Mouse (Mus musculus) lung, postnatal 0 days (tissue): ENCODE measurements at regions not wholly inside any gene's neighbourhood (a gene's known extent, or its start where the extent isn't known, plus 50 kb on each side); places are given as distances from the start of the nearest gene placed in this dataset.
A peak's percentile ranks its signal among the peaks of the same experiment; 100 is the strongest.
"Not testable (repeated sequence)": the region's sequence is repeated elsewhere in the genome, so short reads cannot be mapped to it uniquely, and the experiment has no call there.

ENCODE experiments used
- ATAC-seq: fragments of 200-750 bp; cut with Nextera tagmentation; 2 replicates; pipeline ENCODE4 v1.8.0; 2017; ENCODE audit warnings: moderate library complexity
- DNase-seq: peaks from one replicate; pipeline ENCODE4 v3.0.0-alpha.2; 2016; ENCODE audit warnings: low spot score
- H3K27ac ChIP-seq: fragments of 300-500 bp; sonication (generic); 2 replicates; pipeline ENCODE4 v1.5.1; 2014; ENCODE audit warnings: antibody characterized with exemption, mild to moderate bottlenecking, low read length, mixed read lengths
- H3K27me3 ChIP-seq: fragments of 300-500 bp; sonication (generic); replicated peaks from 2 replicates; pipeline ENCODE4 v1.6.1; 2014; ENCODE audit warnings: low read length, mixed read lengths; ENCODE audit not compliant: insufficient read depth
- H3K36me3 ChIP-seq: fragments of 300-500 bp; sonication (generic); 2 replicates; pipeline ENCODE4 v1.6.1; 2014; ENCODE audit warnings: low read length, mixed read lengths; ENCODE audit not compliant: insufficient read depth
- H3K4me1 ChIP-seq: fragments of 300-500 bp; sonication (generic); 2 replicates; pipeline ENCODE4 v1.6.1; 2014; ENCODE audit warnings: antibody characterized with exemption, low read depth, low read length, mixed read lengths; ENCODE audit not compliant: insufficient read depth
- H3K4me2 ChIP-seq: fragments of 300-500 bp; sonication (generic); replicated peaks from 2 replicates; pipeline ENCODE4 v1.6.1; 2014; ENCODE audit warnings: low read depth, mild to moderate bottlenecking, low read length, moderate library complexity, mixed read lengths
- H3K4me3 ChIP-seq: fragments of 300-500 bp; sonication (generic); 2 replicates; pipeline ENCODE4 v1.5.1; 2014; ENCODE audit warnings: low read depth, low read length
- H3K9ac ChIP-seq: fragments of 300-500 bp; sonication (generic); replicated peaks from 2 replicates; pipeline ENCODE4 v1.6.1; 2014; ENCODE audit warnings: low read depth, mild to moderate bottlenecking
- H3K9me3 ChIP-seq: fragments of 300-500 bp; sonication (generic); 2 replicates; pipeline ENCODE4 v1.6.1; 2016; ENCODE audit warnings: low read length, mixed read lengths
- CTCF ChIP-seq: IDR thresholded peaks from 2 replicates; pipeline ENCODE4 v1.5.1; 2016; ENCODE audit warnings: antibody characterized with exemption, mild to moderate bottlenecking
- EP300 ChIP-seq: IDR thresholded peaks from 2 replicates; pipeline ENCODE4 v1.6.1; 2016; ENCODE audit warnings: antibody characterized with exemption, mild to moderate bottlenecking, control low read depth
- WGBS: fragments of 180-500 bp; shearing (Covaris S2); extraction: QIAGEN DNeasy Blood & Tissue Kit; methylation state at CpG from one replicate; pipeline ENCODE4 v1.1.7; 2014; 5-methylcytosine and 5-hydroxymethylcytosine counted together

- Histone ChIP-seq H3K4me2 (no peak overlapping the region), H3K36me3 (no peaks in the 10 kb centered on the region), H3K4me1 (no peaks in the 10 kb centered on the region), H3K27me3 (no peaks in the 10 kb centered on the region), H3K9ac (no peak overlapping the region), H3K27ac (no peak overlapping the region), H3K9me3 (no peaks in the 10 kb centered on the region), H3K4me3 (no peak overlapping the region)
- no peak for DNase-seq
- no peak for ATAC-seq
- 74% methylated on average over 3 of the region's 3 CpGs for WGBS
- TF ChIP-seq CTCF (no peak), EP300 (no peak)
Observed at GRCm38 (mm10) chr1:166923713-166923975, 77.6 kb upstream of the Fam78b start.

GRCm38 (mm10) chr1:166924126-166924525 lies 77.1 kb upstream of the Fam78b start:
- no peak overlapping the region for H3K9ac ChIP-seq
- no peak for DNase-seq
- no peak overlapping the region for H3K4me3 ChIP-seq
- no peak for ATAC-seq
- 81% methylated on average over 2 of the region's 2 CpGs for WGBS
- no peak for TF ChIP-seq EP300
- no peak for TF ChIP-seq CTCF
- no peak overlapping the region for H3K27ac ChIP-seq
- H3K4me2 ChIP-seq: no peak overlapping the region
- H3K36me3 ChIP-seq: no peaks in the 10 kb centered on the region
- H3K27me3 ChIP-seq: no peaks in the 10 kb centered on the region
- H3K4me1 ChIP-seq: no peaks in the 10 kb centered on the region
- H3K9me3 ChIP-seq: no peaks in the 10 kb centered on the region

GRCm38 (mm10) chr1:166926078-166926477 lies 75.1 kb upstream of the Fam78b start:
- H3K4me1 ChIP-seq: no peaks in the 10 kb centered on the region
- DNase-seq (no peak), ATAC-seq (no peak)
- no peak overlapping the region for H3K4me2 ChIP-seq
- TF ChIP-seq CTCF: no peak
- TF ChIP-seq EP300: no peak
- no peaks in the 10 kb centered on the region for H3K36me3 ChIP-seq
- no peak overlapping the region for H3K4me3 ChIP-seq
- no peak overlapping the region for H3K27ac ChIP-seq
- WGBS: 28% methylated on average over 4 of the region's 4 CpGs
- no peaks in the 10 kb centered on the region for H3K9me3 ChIP-seq
- H3K27me3 ChIP-seq: no peaks in the 10 kb centered on the region
- no peak overlapping the region for H3K9ac ChIP-seq

GRCm38 (mm10) chr1:166939744-166940143 lies 61.5 kb upstream of the Fam78b start:
- not testable (repeated sequence) for H3K4me2 ChIP-seq, H3K9ac ChIP-seq, H3K27ac ChIP-seq, H3K9me3 ChIP-seq, H3K36me3 ChIP-seq, DNase-seq, H3K27me3 ChIP-seq, ATAC-seq, H3K4me1 ChIP-seq
- 58% methylated on average over 9 of the region's 9 CpGs for WGBS
- peak overlapping the region; percentile 21; the same call in 1 of the 2 replicates for H3K4me3 ChIP-seq

- peak overlapping the region; percentile 21; the same call in 1 of the 2 replicates for H3K4me3 ChIP-seq
- H3K9me3 ChIP-seq, H3K27me3 ChIP-seq, DNase-seq, H3K9ac ChIP-seq, H3K4me1 ChIP-seq, H3K27ac ChIP-seq, H3K36me3 ChIP-seq, H3K4me2 ChIP-seq: not testable (repeated sequence)
- 56% methylated on average over 31 of the region's 31 CpGs for WGBS
- ATAC-seq: peak; percentile 50
Observed at GRCm38 (mm10) chr1:166940146-166941076, 60.8 kb upstream of the Fam78b start.

- no peak overlapping the region for H3K9ac ChIP-seq
- WGBS: 53% methylated on average over 1 of the region's 1 CpGs
- H3K4me3 ChIP-seq: no peak overlapping the region
- H3K27ac ChIP-seq: no peak overlapping the region
- ATAC-seq: no peak
- no peaks in the 10 kb centered on the region for H3K36me3 ChIP-seq
- H3K4me2 ChIP-seq: no peak overlapping the region
- DNase-seq: no peak
- no peaks in the 10 kb centered on the region for H3K27me3 ChIP-seq
- no peak for TF ChIP-seq CTCF
- no peak for TF ChIP-seq EP300
- no peaks in the 10 kb centered on the region for H3K9me3 ChIP-seq
- H3K4me1 ChIP-seq: no peaks in the 10 kb centered on the region
Observed at GRCm38 (mm10) chr1:166942201-166942600, 59.0 kb upstream of the Fam78b start.

- Histone ChIP-seq H3K4me1 (no peaks in the 10 kb centered on the region), H3K27me3 (no peaks in the 10 kb centered on the region), H3K9me3 (no peaks in the 10 kb centered on the region), H3K36me3 (no peaks in the 10 kb centered on the region), H3K4me3 (no peak overlapping the region), H3K9ac (no peak overlapping the region), H3K4me2 (no peak overlapping the region), H3K27ac (no peak overlapping the region)
- ATAC-seq (no peak), DNase-seq (no peak)
- no peak for TF ChIP-seq EP300
- no peak for TF ChIP-seq CTCF
- WGBS: 55% methylated on average over 7 of the region's 7 CpGs
Observed at GRCm38 (mm10) chr1:166944540-166944939, 56.7 kb upstream of the Fam78b start.
